Mouse (Mus musculus): Measurements from ENCODE around the gene Aipl1. TPM values are rescaled to one million over a fixed set of nuclear protein-coding genes. Genes with fewer than 3 reads are reported as not detected.
"Not testable (repeated sequence)": the region's sequence is repeated elsewhere in the genome, so short reads cannot be mapped to it uniquely, and the experiment has no call there.

Aipl1 gene
- total RNA-seq, 2 experiments from 2014 or later, result not detected

GRCm38 (mm10) chr11:72016518-72017252 lies 20.6 kb downstream of the Aipl1 start:
- no peak for DNase-seq

- no peak for DNase-seq
Measured at GRCm38 (mm10) chr11:72014674-72015073, 22.6 kb downstream of the Aipl1 start.

DNA sequence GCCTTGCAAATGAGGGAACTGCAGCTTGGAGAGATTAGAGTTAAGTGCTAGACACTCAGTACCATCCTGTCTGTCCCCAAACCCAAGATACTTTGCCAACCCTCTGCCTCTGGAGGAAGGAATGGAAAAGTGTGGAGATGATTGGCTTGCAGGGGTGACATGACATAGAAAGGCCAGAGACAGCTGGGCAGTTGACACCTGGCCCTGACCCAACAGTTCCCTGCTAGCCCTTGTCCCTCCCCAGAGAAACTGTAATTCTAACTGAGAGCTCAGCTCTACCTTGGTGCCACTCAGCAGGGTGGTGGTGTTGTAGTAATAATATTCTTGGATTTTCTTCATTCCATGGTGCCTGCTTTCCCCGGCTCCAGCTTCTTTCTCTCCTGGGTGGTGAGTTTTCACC lies 25.4 kb downstream of the Aipl1 start:
- no peak for DNase-seq

GRCm38 (mm10) chr11:72010940-72011722 lies 26.2 kb downstream of the Aipl1 start:
- DNase-seq, result no peak

- no peak for DNase-seq
Measured at GRCm38 (mm10) chr11:72010367-72010766, 26.9 kb downstream of the Aipl1 start.

GRCm38 (mm10) chr11:72005547-72005946 lies 31.8 kb downstream of the Aipl1 start:
- DNase-seq, result no peak

GRCm38 (mm10) chr11:72003171-72003570 lies 34.1 kb downstream of the Aipl1 start:
- no peak for DNase-seq

DNA sequence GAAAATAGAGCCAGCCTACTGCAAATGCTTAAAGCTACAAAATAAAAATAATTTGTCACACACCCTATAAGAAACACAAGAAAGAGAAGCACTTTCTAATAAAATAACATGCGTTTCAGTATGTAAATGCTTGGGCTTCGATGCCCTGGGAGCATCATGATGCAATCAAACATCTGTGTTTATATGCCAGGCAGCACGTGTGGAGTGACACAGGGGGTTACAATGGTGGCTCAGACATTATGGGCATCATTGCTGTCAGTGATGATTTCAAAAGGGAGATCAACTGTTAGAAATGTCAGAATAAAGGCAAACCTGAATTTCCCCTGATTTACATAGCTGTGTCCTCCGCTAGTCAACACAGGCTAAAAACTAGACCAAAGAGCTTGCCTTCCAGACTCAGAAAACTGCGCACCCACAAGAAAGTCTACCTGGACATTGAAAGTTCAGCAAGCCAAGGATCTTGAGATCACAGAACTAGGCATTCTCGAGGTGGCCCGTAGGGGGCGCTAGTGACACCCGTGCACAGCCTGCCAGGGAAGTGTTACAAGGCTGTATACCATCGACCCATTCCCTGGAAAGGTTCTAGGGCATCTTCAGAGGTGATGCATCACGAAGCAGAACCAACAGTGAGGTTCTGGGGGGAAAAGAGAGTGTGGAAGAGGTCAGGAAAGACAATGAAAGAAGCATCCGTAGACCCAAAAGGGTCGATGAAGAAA lies 35.0 kb downstream of the Aipl1 start:
- peak in 1 of 2 experiments; percentile 46 for DNase-seq

GRCm38 (mm10) chr11:72000194-72000593 lies 37.1 kb downstream of the Aipl1 start:
- DNase-seq, result no peak

GRCm38 (mm10) chr11:71996805-71997204 lies 40.5 kb downstream of the Aipl1 start:
- no peak for DNase-seq

- DNase-seq, result peak; percentile 75 to 86
Measured at GRCm38 (mm10) chr11:71995968-71996511, 41.3 kb downstream of the Aipl1 start.

DNA sequence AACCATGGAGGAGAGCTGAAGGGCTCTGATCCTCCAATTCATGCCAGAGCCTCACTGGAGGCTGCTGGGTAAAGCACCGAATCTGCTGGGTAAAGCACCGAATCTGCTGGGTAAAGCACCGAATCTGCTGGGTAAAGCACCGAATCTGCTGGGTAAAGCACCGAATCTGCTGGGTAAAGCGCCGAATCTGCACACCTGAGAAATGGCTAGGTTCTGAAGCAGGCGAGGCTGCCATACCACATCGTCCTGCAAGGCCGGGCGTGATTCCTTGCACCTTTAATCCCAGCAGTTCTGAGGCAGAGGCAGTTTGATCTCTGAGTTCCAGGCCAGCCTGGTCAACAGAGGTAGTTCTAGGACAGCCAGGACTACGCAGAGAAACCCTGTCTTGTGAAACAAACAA lies 44.9 kb downstream of the Aipl1 start:
- no peak for DNase-seq

DNA sequence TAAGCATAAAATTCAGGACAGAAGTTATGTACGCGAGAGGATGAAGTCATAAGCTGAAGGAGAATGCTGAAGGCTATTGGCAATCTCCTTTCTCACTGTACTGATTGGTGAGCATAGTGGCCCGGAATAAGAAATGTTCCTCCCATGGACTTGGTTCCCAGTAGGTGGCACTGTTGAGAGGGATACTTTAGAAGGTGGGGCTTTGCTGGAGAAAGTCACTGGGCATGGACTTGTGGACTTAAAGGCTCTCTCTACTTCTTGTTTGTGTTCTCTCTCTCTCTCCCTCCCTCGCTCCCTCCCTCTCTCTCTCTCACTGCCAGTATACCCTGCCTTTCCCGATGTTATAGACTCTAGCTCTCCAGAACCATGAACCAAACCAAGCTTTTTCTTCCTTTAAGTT lies 45.8 kb downstream of the Aipl1 start:
- DNase-seq, result peak; percentile 56 to 74

- DNase-seq, result not testable (repeated sequence)
Measured at GRCm38 (mm10) chr11:71989407-71989806, 47.9 kb downstream of the Aipl1 start.

GRCm38 (mm10) chr11:71987159-71988150 lies 49.9 kb downstream of the Aipl1 start:
- no peak for DNase-seq

- no peak for DNase-seq
Measured at GRCm38 (mm10) chr11:71985783-71986182, 51.5 kb downstream of the Aipl1 start.

GRCm38 (mm10) chr11:71985101-71985711 lies 52.1 kb downstream of the Aipl1 start:
- no peak for DNase-seq

GRCm38 (mm10) chr11:71984093-71984492 lies 53.2 kb downstream of the Aipl1 start:
- no peak for DNase-seq
